Mouse (Mus musculus): ENCODE measurements around the gene Bcl2l1.

- TF ChIP-seq CTCF (IDR thresholded peaks at IDR 0.05; ENCODE audit: control insufficient read depth, insufficient read depth, low read length) (no peak), POLR2A (IDR thresholded peaks at IDR 0.05; ENCODE audit: borderline replicate concordance, control insufficient read depth, low read depth, low read length) (no peak)
These were observed 18.3 kb downstream of the Bcl2l1 start for GRCm38 (mm10) chr2:152813232-152813631.

Measured in bone marrow, adult 2 months (tissue).